ENCODE assay signal across 8 mouse cellular contexts in genomic region chr3:103374028-103374427, GRCm38 (mm10).
DNase-seq lines count a peak whose midpoint lies in the region; ATAC-seq lines count a peak whose summit lies in the region.

No protein-coding gene starts in this region.

- H3K4me1 ChIP-seq in midbrain, embryonic 12.5 days = no peaks in the 10 kb centered on the region
- no peaks in the 10 kb centered on the region for H3K4me1 ChIP-seq in midbrain, embryonic 15.5 days
- peaks cover 3% of the 10 kb centered on the region; the same call in 1 of the 2 replicates for H3K4me1 ChIP-seq in limb, embryonic 11.5 days (ENCODE audit: control insufficient read depth, insufficient read depth, low read length)

- intact Hi-C loops in heart, postnatal 10 days (cut with DNase I) = loop anchor here (10.0 kb wide), 1 partner anchor 139 kb away; no protein-coding TSS in a partner anchor

- no peak overlapping the region for H3K9ac ChIP-seq in midbrain, embryonic 12.5 days (replicated peaks)
- H3K9ac ChIP-seq in midbrain, embryonic 15.5 days = no peak overlapping the region
- no peak overlapping the region for H3K9ac ChIP-seq in limb, embryonic 11.5 days (ENCODE audit: low read length)

- H3K27me3 ChIP-seq in midbrain, embryonic 12.5 days = no peaks in the 10 kb centered on the region
- no peaks in the 10 kb centered on the region for H3K27me3 ChIP-seq in midbrain, embryonic 15.5 days (replicated peaks)
- H3K27me3 ChIP-seq in limb, embryonic 11.5 days (ENCODE audit: control insufficient read depth, insufficient read depth, low read length) = no peaks in the 10 kb centered on the region

- peak; percentile 61 for DNase-seq in ZHBTc4 (ENCODE audit: low read depth, low spot score)
- DNase-seq in cerebellum, postnatal 14 days = peak; percentile 72 to 75
- peak; percentile 50 to 65 for DNase-seq in heart, postnatal 10 days
- peak; percentile 66 for DNase-seq in limb, embryonic 11.5 days (ENCODE audit: low spot score)
- peak; percentile 46 for DNase-seq in neural tube, embryonic 10.5 days (ENCODE audit: extremely low spot score, low spot score)
- DNase-seq in thymus, postnatal 14 days = peak; percentile 83

- no peaks in the 10 kb centered on the region for H3K36me3 ChIP-seq in midbrain, embryonic 12.5 days
- H3K36me3 ChIP-seq in midbrain, embryonic 15.5 days (replicated peaks) = no peaks in the 10 kb centered on the region
- H3K36me3 ChIP-seq in limb, embryonic 11.5 days (ENCODE audit: control insufficient read depth, insufficient read depth, low read length) = no peaks in the 10 kb centered on the region

- ATAC-seq in midbrain, embryonic 12.5 days (ENCODE audit: low FRiP score, low read depth) = peak; percentile 16; the same call in 1 of the 2 replicates
- no peak for ATAC-seq in midbrain, embryonic 15.5 days (replicated peaks)
- no peak for ATAC-seq in limb, embryonic 11.5 days (ENCODE audit: insufficient number of reproducible peaks, low FRiP score, low TSS enrichment, low read depth)

- WGBS in midbrain, embryonic 12.5 days = 34% methylated on average over 8 of the region's 8 CpGs
- WGBS in midbrain, embryonic 15.5 days = 31% methylated on average over 8 of the region's 8 CpGs
- WGBS in limb, embryonic 11.5 days = 43% methylated on average over 8 of the region's 8 CpGs

- H3K4me3 ChIP-seq in midbrain, embryonic 12.5 days = no peak overlapping the region
- no peak overlapping the region for H3K4me3 ChIP-seq in midbrain, embryonic 15.5 days
- no peak overlapping the region for H3K4me3 ChIP-seq in limb, embryonic 11.5 days (ENCODE audit: low read depth, low read length)

- no peak overlapping the region for H3K27ac ChIP-seq in midbrain, embryonic 12.5 days (replicated peaks)
- no peak overlapping the region for H3K27ac ChIP-seq in midbrain, embryonic 15.5 days
- H3K27ac ChIP-seq in limb, embryonic 11.5 days (replicated peaks; ENCODE audit: low read depth, low read length) = no peak overlapping the region

- H3K9me3 ChIP-seq in midbrain, embryonic 12.5 days = no peaks in the 10 kb centered on the region
- H3K9me3 ChIP-seq in midbrain, embryonic 15.5 days = no peaks in the 10 kb centered on the region
- no peaks in the 10 kb centered on the region for H3K9me3 ChIP-seq in limb, embryonic 11.5 days (ENCODE audit: control insufficient read depth, low read length)

- H3K4me2 ChIP-seq in midbrain, embryonic 12.5 days (replicated peaks) = no peak overlapping the region
- H3K4me2 ChIP-seq in midbrain, embryonic 15.5 days = no peak overlapping the region
- no peak overlapping the region for H3K4me2 ChIP-seq in limb, embryonic 11.5 days (ENCODE audit: low read depth, severe bottlenecking)
